Mouse (Mus musculus) T-helper 17 cell (primary cell): ENCODE data around the gene Tubb4a.
"Not testable (repeated sequence)": the region's sequence is repeated elsewhere in the genome, so short reads cannot be mapped to it uniquely, and the experiment has no call there.

Experiments used
- in situ Hi-C, 2 experiments: fragments of 300-600 bp; cut with MboI, MseI; formaldehyde crosslinking; loops; 1 replicate in 1 of 2; 2 replicates in 1 of 2; pipeline ENCODE4 v1.15.1; 2025; ENCODE audit warnings: high pct_unique_total_duplicates in 2 of 2

Gene Tubb4a

DNA sequence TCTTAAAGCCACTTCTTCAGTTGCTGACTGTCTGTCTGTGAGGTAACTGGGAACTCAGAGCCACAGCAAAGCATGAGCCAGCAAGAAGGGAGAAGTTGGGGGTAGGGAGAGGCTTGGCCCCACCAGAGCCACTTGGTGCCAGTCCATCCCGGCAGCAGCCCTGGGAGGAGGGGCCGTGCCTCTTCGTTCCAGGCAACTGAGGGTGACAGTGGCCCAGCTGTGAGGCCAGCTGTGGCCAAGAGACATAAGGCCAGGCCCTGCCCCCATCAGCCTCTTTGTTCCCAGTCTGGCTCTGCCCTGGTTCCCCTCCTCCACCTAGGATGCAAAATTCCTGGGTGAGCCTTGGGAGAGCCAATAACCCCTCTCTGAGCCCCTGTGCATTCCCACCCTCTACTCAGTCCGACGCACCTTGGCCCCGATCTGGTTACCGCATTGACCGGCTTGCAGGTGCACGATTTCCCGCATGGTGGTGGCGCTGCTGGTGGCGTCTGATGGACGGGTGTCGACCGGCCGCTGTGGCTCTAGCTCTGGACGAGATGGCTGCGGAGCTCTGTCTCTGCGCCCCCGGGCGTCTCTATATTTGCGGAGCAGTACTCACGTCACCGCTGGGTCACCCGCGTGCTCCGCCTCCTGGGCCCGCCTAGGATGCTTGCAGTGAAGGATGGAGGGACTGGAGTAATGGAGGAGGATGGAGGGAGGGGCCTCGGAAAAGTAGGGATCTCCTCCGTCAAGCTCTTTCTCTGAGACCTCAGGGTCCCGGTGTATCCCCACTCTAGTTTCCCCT lies at the start of gene Tubb4a:
Gene Tubb4a, minus strand, starts transcription at position 734 of the 784 bp plus-strand sequence.
- in situ Hi-C loops, result no loop called here

DNA sequence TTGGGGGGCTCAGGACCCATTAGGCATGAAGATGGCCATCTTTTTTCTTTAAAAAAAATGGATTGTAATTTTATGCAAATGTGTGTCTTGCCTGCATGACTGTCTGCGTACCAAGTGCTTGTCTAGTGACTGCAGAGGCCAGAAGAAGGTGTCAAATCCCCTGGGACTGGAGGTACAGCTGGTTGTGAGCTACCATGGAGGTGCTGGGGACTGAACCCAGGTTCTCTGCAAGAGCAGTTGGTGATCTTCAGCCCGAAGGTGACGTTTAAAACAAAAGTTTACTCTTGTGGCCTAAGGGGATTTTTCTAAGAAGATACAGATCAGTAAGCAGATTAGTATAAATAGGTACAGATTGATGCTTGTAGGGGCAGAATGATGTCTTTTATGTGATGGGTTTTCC lies 48.1 kb upstream of the Tubb4a start:
- in situ Hi-C loops, result no loop called here

DNA sequence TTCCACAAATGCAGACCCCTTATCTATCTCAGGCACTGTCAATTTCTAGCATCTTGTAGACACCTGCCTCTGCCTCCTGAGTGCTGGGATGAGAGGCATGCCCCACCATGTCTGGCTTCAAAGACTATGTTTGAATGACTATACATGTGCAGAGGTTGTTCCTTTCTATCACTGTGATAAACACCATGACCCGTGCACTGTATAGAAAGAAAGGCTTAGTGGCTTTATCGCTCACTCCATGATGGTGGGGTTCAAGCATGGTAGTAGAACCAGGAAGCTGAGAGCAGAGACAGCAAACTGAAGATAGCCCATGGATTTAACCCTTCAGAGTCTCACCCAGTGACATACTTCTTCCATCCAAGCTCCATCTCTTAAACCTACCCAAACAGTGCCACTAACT lies 47.1 kb upstream of the Tubb4a start:
- in situ Hi-C loops, result no loop called here

DNA sequence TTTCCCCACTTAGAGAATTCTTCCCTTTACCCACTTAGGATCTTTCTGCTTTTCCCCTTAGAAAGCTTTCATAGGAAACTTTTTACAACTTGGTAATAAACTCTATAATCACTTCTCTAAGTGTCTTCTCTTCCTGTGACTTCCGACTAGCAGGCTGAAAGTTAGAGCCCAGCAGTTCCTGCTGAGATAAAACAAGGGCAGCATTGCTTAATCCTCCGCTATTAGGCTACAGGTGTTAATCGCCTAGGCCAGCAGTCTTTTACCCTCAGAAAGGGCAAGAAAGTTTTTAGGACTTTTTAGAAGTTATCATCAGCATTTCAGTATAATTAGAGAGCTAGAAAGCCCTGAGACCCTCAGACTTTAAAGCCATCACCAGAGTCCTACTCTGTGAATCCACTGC lies 46.4 kb upstream of the Tubb4a start:
- in situ Hi-C loops, result not testable (repeated sequence)

DNA sequence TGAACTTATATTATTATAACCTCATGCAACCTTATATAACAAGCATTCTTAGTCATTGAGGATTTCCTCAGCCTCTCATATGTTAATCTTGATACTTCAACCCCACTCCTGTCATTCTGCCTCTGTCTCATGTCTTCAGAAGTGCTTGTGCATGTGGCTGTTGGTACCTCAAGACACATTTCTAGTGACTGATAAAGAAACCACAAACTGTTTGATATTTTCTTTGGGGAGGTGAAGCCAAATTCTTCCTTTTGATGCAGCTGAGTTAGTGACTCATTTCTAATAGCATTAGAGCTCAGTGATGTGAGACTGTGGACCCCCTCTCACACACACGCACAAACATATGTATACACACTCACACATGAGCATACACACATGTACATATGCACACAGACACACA lies 44.2 kb upstream of the Tubb4a start:
- in situ Hi-C loops, result no loop called here

DNA sequence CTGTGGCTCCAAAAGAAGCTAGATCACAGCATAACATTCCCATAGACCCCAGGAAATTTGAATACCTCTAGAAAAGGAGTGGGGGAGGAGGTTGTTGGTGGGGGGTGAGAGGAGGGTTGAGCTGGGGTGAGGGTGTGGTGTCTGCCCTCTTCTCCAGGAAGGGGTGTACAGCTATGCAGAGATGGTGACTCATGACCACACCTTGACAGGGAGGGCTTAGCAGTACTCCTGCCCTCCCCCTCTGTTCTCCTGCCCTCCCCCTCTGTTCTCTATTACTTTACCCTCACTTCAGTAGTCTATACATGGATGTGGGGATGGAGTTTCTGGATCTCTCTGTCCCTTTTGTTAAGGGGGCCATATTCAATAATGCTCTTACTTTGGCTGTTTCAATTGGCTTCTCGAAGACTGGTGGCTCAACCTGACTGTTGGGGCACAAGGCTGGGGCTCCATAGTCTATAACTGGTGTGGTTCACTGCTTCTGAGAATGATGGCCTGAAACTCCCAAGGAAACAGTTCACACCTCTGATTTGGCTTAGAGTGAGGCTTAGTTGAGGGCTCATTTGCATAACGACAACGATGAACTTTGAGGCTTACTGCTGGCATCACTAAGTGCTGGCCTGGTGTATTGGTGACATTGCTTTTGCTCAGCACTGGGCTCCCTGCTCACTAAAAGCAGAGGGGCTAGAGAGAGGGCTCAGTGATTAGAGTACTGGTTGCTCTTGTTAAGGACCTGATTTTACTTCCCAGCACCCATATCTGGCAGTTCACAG lies 38.5 kb upstream of the Tubb4a start:
- in situ Hi-C loops, result no loop called here

DNA sequence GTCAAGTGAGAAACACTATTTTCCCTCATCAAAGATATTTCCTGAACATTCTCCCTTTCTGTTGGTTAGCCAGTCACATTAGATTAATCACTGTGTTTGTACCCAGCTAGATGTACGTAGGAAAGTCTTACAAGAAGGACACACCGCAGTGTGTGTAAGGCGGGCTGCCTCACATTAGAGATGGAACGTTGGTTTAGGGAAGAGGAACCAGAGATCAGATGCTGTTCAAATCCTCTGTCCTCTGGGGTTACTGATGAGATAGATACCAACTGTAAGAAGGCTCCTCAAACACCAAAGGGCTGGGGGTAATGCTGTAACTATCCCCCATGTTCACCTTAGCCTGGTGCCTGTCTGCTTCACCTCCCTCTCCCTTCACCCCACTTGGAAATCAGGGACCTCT lies 37.2 kb upstream of the Tubb4a start:
- in situ Hi-C loops, result no loop called here

DNA sequence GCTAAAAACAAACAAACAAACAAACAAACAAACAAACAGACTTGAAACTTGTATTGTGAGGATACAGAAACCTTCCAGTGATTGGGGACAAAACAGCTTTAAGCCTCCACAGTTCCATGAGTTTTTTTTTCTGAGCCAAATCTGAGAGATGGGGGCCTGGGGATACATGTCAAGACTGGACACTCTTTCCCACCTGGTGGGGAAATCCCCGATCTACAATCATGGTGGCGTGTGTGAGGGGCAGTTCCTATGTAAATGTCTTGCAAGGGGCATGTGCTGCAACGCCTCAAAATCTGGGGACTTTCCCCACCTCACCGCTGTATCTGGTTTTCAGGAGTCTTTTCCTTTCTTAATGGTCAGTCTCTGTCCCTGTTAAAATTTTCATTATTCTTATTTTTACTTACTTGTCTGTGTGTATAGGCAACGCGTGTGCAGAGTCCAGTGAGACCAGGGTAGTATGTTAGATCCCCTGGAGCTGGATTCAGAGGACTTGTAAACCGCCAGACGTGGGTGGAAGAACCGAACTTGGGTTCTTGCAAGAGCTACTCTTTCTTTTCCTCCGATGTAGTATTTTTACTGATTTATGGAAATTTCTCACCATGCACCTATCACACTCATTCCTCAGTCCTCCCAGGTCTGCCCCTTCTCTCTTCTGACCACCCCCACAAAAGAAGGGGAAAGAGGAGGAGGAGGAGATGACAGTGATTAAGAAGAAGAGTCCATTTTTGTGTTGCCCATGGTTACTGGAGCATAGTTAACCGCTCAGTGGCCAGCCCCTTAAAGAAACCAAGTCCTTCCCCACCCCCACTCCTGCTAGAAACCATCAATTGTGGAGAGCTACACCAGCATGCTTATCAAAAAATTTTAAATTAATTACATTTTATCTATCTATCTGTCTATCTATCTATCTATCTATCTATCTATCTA lies 35.9 kb upstream of the Tubb4a start:
- in situ Hi-C loops, result no loop called here

DNA sequence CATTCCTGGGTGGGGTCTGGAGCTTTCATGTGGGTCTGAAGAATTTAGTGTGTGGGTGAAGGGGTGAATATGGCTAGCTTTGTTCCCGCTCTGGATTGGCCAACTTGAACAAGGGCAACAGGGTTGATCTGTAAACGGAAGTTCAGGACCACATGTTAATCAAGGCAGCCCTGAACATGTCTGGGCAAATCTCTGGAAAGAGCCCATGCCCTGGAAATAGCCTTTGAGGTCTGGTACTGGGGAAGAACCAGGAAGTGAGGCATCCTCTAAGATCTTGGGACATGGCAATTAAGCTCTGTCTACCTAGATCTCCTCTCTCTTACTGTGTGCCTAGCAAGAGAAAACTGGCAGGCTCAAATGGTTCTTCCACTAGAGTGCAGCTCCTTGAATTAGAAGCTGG lies 34.3 kb upstream of the Tubb4a start:
- in situ Hi-C loops, result no loop called here

DNA sequence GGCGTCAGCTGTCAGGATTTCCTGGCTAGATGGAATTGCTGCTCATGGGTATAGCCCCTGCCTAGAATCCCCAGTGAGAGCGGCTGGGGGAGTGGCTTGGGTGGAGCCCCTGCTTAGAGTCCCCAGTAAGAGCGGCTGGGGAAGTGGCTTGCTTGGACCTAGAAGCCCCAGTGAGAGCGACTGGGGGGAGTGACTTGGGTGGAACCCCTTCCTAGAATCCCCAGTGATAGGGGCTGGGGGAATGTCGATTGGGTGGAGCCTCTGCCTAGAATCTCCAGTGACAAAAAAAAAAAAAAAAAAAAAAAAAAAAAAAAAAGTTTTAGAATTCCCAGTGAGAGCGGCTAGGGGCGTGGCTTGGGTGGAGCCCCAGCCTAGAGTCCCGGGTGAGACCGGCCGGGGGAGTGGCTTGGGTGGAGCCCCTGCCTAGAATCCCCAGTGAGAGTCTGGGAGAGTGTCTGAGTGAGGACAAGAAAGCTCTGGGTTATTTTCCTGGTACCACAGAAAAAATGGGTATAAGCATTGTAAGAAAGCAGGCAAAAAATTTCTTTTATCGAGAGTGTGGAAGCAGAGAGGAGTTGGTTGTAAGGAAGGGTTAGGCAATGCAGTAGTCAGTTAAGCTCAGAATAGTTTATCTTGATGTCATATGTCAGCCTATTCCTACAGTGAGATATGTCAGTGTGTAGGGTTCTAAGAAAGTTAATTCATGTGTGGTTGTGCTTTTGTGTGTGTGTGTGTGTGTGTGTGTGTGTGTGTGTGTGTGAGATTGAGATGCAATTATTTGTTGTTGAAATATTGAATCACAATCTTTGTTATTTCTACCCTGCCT lies 31.2 kb upstream of the Tubb4a start:
- in situ Hi-C loops, result no loop called here

DNA sequence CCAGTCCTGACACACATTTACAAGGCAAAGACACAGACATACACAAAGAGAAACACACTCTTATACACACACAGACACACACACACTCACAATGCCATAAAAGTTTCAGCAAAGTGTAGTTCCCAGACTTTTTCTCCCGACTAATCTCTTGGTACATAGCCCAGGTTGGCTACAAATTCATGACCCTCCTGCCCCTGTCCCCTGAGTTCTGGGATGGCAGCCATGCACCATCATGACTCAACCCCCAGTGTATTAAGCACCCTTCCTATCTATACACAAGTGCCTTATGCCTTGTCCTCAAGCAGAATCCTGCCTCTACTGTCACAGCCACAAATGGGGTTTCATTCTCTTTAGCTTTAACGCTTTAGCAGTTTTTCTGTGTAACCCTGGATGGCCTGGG lies 29.2 kb upstream of the Tubb4a start:
- in situ Hi-C loops, result no loop called here

DNA sequence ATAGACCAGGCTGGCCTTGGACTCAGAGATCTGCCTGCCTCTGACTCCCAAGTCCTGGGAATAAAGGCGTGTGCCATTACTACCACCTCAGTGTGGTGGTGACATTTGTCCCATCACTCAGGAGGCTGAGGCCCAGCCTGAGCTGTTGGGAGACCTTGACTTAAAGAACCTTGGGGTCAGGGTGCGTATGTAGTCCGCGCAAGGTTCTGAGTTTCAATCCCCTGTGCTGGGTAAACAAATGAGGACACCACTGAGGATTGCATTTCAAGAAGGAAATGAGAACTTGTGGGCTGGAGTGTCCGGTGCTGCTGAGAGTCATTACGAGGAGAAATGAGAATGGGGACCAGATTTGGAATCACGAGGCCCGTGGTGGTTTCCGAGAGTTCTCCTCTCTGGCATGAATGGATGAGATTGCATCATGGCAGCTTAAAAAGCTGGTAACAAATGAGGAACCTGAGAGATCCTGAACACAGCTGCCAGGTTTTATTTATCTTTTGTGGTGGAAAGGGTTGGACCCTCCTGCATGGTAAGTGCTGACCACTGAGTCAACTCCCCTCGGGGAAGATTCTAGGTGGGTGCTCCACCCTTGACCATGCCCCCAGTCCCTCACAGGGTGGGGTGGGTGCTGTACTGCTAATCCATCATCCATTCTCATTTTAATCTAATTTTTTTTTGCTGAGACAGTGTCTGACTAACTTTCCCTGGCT lies 25.3 kb upstream of the Tubb4a start:
- in situ Hi-C loops, result no loop called here

DNA sequence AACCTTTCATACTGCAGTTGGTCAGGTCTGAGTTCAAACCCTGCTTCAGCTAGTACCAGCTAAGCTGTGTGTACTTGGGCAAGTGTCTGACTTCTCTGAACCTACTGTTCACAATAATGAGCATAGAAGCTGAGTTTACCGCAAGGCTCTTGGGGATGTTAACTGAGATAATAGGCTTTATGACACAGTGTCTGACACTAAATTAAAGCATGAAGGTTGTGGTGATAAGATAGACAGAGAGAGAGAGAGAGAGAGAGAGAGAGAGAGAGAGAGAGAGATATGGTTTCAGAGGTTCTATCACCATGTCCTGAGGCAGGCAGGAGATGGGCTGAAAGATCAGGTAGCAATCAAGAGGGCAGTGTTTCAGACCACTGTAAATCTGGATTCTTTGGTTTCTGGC lies 22.4 kb upstream of the Tubb4a start:
- in situ Hi-C loops, result no loop called here

DNA sequence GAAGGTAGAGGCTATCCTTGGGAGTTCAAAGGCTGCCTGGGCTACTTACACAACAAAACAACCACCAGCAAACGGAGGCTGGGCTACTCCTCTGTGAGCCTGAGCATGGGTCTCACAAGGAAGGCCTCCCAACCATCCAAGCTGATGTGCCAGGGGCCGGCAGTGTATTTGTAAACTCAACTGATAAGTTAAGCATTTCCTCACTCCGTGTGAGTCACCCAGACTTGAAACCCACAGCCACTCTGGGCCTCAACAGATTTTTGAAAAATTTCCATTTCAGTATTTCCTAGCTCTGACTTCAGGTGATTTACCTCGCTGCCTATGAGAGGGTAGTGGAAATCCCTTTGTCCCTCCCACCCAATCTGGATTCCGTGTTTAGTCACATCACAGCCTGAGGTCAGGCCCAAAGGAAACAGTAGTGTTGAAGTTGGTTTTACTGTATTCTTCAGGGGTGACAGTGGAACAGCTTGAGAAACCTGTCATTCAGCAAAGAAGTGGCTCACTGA lies 21.1 kb upstream of the Tubb4a start:
- in situ Hi-C loops, result no loop called here

DNA sequence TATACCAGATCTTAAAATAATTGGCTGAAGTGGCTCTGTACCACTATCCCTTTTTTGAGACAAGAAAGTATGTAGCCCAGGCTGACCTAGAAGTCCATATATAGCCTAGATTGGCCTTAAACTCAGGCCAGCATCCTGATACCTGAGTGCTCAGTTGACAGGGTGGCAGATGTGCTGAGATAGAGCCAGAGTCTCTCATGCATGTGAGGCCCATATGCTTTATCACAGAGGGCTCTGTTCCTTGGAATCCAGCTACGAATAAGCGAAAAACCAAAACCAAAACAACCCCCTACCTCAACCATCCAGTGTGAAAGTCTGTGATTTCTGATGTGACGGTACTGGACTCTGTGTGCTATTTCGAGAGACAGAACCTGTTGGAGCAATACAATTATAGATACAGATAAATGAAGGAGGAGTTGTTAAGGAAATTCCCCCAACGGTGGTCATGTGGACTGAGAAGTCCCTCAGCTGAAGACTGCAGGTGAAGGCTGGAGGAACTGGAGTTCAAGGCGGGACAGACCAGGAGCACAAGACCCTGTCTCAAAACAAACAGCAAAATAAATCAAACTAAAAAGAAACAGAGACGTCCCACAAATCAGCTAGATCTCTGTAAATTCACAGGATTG lies 20.6 kb upstream of the Tubb4a start:
- in situ Hi-C loops, result no loop called here

DNA sequence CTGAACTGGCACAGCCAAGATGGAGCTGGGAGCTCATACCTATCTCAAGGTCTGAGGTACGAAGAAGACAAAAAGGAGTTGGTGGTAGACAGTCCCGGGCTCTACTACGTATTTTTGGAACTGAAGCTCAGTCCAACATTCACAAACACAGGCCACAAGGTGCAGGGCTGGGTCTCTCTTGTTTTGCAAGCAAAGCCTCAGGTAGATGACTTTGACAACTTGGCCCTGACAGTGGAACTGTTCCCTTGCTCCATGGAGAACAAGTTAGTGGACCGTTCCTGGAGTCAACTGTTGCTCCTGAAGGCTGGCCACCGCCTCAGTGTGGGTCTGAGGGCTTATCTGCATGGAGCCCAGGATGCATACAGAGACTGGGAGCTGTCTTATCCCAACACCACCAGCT lies 19.5 kb upstream of the Tubb4a start:
- in situ Hi-C loops, result no loop called here

DNA sequence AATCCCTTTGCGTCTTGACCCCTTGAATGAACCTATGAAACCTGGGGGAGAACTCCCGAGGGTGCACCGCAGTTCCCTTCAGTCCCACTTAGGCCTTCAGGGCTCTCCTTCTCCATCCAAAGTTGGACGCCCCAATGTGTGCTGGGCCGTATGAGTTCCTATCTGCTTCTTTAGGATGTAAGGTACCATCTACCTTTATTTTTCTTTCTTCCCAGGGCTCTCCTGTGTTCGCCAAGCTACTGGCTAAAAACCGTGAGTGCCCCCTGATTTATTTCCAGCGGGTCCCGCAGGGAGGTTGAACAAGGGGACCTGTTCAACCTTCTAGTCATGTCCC lies 18.4 kb upstream of the Tubb4a start:
- in situ Hi-C loops, result no loop called here

DNA sequence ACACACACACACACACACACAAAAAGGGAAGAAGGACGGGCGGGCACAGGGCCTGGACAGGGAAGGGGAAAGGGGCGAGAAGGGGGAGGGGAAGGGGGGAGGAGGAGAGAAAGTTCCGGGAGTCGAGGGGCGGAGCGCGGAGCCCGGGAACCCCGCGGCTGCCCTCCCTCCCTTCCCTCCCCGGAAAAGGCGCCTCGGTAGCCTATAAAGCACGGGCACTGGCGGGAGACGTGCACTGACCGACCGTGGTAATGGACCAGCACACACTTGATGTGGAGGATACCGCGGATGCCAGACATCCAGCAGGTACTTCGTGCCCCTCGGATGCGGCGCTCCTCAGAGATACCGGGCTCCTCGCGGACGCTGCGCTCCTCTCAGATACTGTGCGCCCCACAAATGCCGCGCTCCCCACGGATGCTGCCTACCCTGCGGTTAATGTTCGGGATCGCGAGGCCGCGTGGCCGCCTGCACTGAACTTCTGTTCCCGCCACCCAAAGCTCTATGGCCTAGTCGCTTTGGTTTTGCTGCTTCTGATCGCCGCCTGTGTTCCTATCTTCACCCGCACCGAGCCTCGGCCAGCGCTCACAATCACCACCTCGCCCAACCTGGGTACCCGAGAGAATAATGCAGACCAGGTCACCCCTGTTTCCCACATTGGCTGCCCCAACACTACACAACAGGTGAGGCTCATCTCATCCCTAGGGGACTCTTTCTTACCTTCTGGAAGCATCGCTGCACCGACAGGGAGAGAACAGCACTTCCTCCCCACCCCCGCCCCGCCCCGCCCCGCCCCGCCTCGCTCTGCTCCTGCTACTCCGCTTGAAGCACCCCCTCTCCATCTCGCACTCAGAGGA lies 17.8 kb upstream of the Tubb4a start, which contains the start of gene Tnfsf9:
Gene Tnfsf9, plus strand, starts transcription at position 145 of the 854 bp plus-strand sequence.
- in situ Hi-C loops, result no loop called here

DNA sequence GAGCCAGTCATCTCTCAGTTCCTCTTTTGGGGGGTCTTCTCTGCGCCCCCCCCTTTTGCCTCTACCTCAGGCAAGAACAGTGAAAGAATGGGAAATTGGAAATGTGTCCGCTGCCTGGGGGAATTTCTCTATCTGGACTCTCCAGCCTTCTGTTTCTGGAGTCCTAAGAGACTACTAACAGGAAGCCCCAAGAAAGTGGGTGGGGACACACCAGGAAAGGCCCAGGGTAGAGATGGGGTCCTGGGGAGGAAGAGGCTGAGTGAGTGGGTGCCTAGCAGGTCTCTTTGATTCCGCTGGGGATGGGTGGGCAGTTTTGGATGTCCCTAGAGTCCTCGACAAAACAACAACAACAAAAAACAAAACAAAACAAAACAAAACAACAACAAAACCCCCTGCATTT lies 16.9 kb upstream of the Tubb4a start:
- in situ Hi-C loops, result loop anchor here in 1 of 2 experiments (5.0 kb wide), 1 partner anchor 213 kb away; no protein-coding TSS in a partner anchor
